Mouse (Mus musculus) liver, postnatal 0 days (tissue): Measurements from ENCODE around the gene Tmem208.

Experiments used
- CTCF ChIP-seq: sonication (generic); IDR thresholded peaks from 2 replicates; pipeline ENCODE4 v1.5.1; 2016; ENCODE audit warnings: antibody characterized with exemption, low read depth
- EP300 ChIP-seq: IDR thresholded peaks from 2 replicates; pipeline ENCODE4 v1.6.1; 2016; ENCODE audit warnings: antibody characterized with exemption, low read depth, mild to moderate bottlenecking

DNA sequence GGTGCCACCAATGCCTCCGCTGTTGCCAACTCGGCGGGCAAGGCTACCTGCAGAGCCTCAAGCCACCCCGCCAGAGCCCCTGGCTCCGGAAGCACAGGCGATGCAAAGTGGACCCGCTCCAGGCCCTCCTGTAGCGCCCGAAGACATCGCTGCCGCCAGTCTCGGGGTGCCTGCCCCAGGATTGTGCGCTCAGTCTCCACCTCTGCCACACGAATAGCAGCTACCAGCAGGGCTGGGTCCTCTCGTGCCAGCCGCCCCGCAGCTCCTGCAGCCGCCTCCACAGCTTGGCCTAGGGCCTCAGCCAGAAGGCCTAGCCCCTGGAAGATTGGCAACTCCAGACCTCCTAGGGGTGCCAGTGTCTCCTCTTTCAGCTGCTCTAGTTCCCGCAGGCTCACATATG, 32.7 kb upstream of the Tmem208 start:
- no peak for TF ChIP-seq CTCF
- no peak for TF ChIP-seq EP300
